Mouse (Mus musculus) liver, embryonic 14.5 days (tissue): ENCODE measurements around the gene Awat2. TPM values are rescaled to one million over a fixed set of nuclear protein-coding genes. Genes with fewer than 3 reads are reported as not detected.
"Not testable (repeated sequence)": the region's sequence is repeated elsewhere in the genome, so short reads cannot be mapped to it uniquely, and the experiment has no call there.

Experiments
- ATAC-seq: fragments of 200-750 bp; cut with Nextera tagmentation; 2 replicates; pipeline ENCODE4 v1.8.0; 2017; ENCODE audit warnings: moderate number of reproducible peaks, mild to moderate bottlenecking, moderate library complexity; ENCODE audit not compliant: insufficient read depth
- DNase-seq, 3 experiments: peaks; one replicate each; pipeline ENCODE4 v3.0.0-alpha.2; 2012 to 2013; ENCODE audit warnings: low read depth in 3 of 3, low spot score in 3 of 3
- H3K27ac ChIP-seq: fragments of 300-500 bp; sonication (generic); 2 replicates; pipeline ENCODE4 v1.5.1; 2014; ENCODE audit warnings: moderate library complexity, mild to moderate bottlenecking, control low read depth, inconsistent platforms
- H3K27me3 ChIP-seq: fragments of 300-500 bp; sonication (generic); 2 replicates; pipeline ENCODE4 v1.6.1; 2014; ENCODE audit warnings: mild to moderate bottlenecking, low read length, moderate library complexity; ENCODE audit not compliant: control insufficient read depth, insufficient read depth
- H3K36me3 ChIP-seq: fragments of 300-500 bp; sonication (generic); replicated peaks from 2 replicates; pipeline ENCODE4 v1.6.1; 2014; ENCODE audit warnings: low read depth; ENCODE audit not compliant: control insufficient read depth, insufficient read depth
- H3K4me1 ChIP-seq, 2 experiments: fragments of 200-500 bp in 1 of 2; fragments of 300-500 bp in 1 of 2; sonication (generic) in 1 of 2; replicated peaks; 2 replicates each; pipeline ENCODE4 v1.6.1; 2012 to 2014; ENCODE audit warnings: antibody characterized with exemption in 1 of 2, inconsistent platforms in 1 of 2, low read length in 1 of 2; ENCODE audit not compliant: control insufficient read depth in 2 of 2, insufficient read depth in 2 of 2
- H3K4me2 ChIP-seq: fragments of 300-500 bp; sonication (generic); 2 replicates; pipeline ENCODE4 v1.6.1; 2014; ENCODE audit warnings: low read depth, mild to moderate bottlenecking, control low read depth, moderate library complexity
- H3K4me3 ChIP-seq, 2 experiments: fragments of 200-500 bp in 1 of 2; fragments of 300-500 bp in 1 of 2; sonication (generic) in 1 of 2; 2 replicates each; pipeline ENCODE4 v1.5.1; 2012 to 2014; ENCODE audit warnings: low read depth in 2 of 2, low read length in 2 of 2, mild to moderate bottlenecking in 2 of 2, control low read depth in 1 of 2, inconsistent platforms in 1 of 2, moderate library complexity in 1 of 2; ENCODE audit not compliant: insufficient read depth in 1 of 2
- H3K9ac ChIP-seq: fragments of 300-500 bp; sonication (generic); replicated peaks from 2 replicates; pipeline ENCODE4 v1.6.1; 2014; ENCODE audit warnings: mild to moderate bottlenecking, control low read depth, moderate library complexity
- H3K9me3 ChIP-seq: fragments of 300-500 bp; sonication (generic); 2 replicates; pipeline ENCODE4 v1.6.1; 2016; ENCODE audit warnings: low read length, mixed read lengths; ENCODE audit not compliant: control insufficient read depth
- CTCF ChIP-seq: IDR thresholded peaks from 2 replicates; pipeline ENCODE4 v1.5.1; 2016; ENCODE audit warnings: antibody characterized with exemption, low read depth, control low read depth
- EP300 ChIP-seq: IDR thresholded peaks from 2 replicates; pipeline ENCODE4 v1.6.1; 2016; ENCODE audit warnings: antibody characterized with exemption, low read depth
- WGBS: fragments of 180-500 bp; shearing (Covaris S2); extraction: QIAGEN DNeasy Blood & Tissue Kit; methylation state at CpG from one replicate; pipeline ENCODE4 v1.1.7; 2014; ENCODE audit not compliant: insufficient replicate concordance; 5-methylcytosine and 5-hydroxymethylcytosine counted together
- polyA plus RNA-seq, 2 experiments: library from polyadenylated mRNA; depleted of rRNA in 1 of 2; stranded (reverse) in 1 of 2; unstranded in 1 of 2; fragments of >200 nt; fragmentation: Nextera tagmentation in 1 of 2; extraction: Ambion mirVana in 1 of 2; gene quantifications; 2 replicates each; pipeline versions ENCODE4 v1.2.1 to v1.2.3; 2012 to 2014

The Awat2 gene
- polyA plus RNA-seq (2012; rRNA removed) = 0.18 and 0.26 TPM in 2 replicates
- polyA plus RNA-seq (2014; fragmentation: Nextera tagmentation; extraction: Ambion mirVana) = 0.15 TPM in 2 replicates

DNA sequence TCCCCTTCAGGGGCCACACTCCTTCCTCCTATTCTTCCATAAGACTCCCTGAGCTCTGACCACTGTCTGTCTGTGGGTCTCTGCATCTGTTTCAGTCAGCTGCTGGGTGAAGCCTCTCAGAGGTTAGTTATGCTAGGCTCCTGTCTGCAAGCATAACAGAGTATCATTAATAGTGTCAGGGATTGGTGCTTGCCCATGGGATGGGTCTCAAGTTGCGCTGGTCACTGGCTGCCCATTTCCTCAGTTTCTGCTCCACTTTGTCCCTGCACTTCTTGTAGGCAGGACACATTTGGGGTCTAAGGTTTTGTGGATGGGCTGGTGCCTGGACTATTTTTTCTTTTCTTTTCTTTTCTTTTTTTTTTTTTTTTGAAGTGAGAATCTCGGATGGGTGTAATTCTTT is at the start of gene Awat2:
Gene Awat2, minus strand, starts transcription at position 101 of the 400 bp plus-strand sequence.
- not testable (repeated sequence) for H3K27ac ChIP-seq, H3K4me2 ChIP-seq, H3K9me3 ChIP-seq, ATAC-seq, H3K4me1 ChIP-seq, H3K4me3 ChIP-seq, H3K9ac ChIP-seq, DNase-seq, H3K36me3 ChIP-seq, H3K27me3 ChIP-seq
- WGBS = 76% methylated on average over 2 of the region's 2 CpGs

DNA sequence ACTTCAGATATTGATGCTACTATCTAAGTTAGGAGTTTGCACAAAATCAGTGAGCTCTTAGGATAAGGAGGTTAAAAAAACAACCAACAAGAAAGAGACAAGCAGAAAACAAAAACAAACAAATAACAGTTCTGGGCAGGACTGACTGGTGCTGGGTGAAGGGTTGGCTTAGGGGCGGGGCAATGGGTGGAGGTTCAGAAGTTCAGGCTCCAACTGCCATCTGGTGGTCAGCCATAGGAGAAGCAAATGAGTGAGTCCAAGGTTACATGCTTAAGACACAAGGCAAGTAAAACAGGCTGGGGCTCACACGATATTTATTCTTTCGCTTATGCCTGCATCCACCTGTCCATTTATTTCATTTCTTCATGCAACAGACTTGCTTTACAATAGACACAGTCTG is 37.8 kb upstream of the Awat2 start:
- ATAC-seq (peak; percentile 69; the same call in 1 of the 2 replicates), DNase-seq (peak; percentile 28 to 43 (median 34))
- H3K27ac ChIP-seq = no peak overlapping the region
- H3K4me1 ChIP-seq = peaks cover 0 to 8% of the 10 kb centered on the region in 2 experiments; a peak in 3 of 4 replicates
- no peaks in the 10 kb centered on the region for H3K9me3 ChIP-seq
- TF ChIP-seq EP300 (no peak), CTCF (peak; percentile 72)
- no peak overlapping the region for H3K9ac ChIP-seq
- WGBS = 20% methylated on average over 3 of the region's 3 CpGs
- no peaks in the 10 kb centered on the region for H3K36me3 ChIP-seq
- no peaks in the 10 kb centered on the region for H3K27me3 ChIP-seq
- H3K4me2 ChIP-seq = no peak overlapping the region
- no peak overlapping the region for H3K4me3 ChIP-seq

DNA sequence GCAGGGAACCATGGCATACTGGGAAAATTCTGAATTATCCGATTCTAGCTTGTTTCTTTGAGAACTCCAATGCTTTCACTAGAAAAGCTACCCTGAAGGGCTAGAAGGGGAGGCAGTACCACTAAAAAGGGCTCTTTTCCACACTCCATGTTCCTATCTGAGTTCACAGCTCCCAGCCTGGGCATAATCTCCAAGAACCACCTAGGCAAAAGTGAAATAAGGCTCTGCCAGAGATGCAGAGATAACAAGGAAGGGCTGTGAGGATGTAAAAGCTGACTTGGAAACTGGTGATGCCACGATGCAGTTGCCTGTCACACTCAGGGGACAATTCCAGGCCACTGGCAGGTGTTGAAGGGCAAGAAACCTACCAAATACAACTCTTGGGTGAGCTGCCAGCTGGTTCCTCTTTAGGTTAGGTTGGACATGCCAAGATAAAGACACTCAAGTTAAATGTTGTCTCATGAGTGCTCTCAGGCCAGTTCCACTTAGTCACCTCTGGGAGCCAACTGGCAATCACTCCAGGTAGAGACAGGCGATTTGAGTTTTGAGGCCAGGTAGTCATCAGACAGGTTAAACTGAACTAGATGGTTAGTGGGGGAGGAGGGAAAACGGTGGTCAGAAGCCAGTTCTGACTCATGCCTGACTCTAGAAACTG is 33.2 kb upstream of the Awat2 start:
- peak; percentile 72; the same call in 1 of the 2 replicates for ATAC-seq
- H3K4me2 ChIP-seq = no peak overlapping the region
- peak in 2 of 3 experiments; percentile 4 to 20 for DNase-seq
- no peaks in the 10 kb centered on the region for H3K27me3 ChIP-seq
- H3K4me3 ChIP-seq = no peak overlapping the region
- peaks cover 0 to 13% of the 10 kb centered on the region in 2 experiments; a peak in 3 of 4 replicates for H3K4me1 ChIP-seq
- WGBS = 34% methylated on average over 4 of the region's 4 CpGs
- H3K36me3 ChIP-seq = no peaks in the 10 kb centered on the region
- TF ChIP-seq EP300 = peak; percentile 41; the same call in 1 of the 2 replicates
- no peak for TF ChIP-seq CTCF
- no peak overlapping the region for H3K9ac ChIP-seq
- H3K9me3 ChIP-seq = no peaks in the 10 kb centered on the region
- no peak overlapping the region for H3K27ac ChIP-seq

DNA sequence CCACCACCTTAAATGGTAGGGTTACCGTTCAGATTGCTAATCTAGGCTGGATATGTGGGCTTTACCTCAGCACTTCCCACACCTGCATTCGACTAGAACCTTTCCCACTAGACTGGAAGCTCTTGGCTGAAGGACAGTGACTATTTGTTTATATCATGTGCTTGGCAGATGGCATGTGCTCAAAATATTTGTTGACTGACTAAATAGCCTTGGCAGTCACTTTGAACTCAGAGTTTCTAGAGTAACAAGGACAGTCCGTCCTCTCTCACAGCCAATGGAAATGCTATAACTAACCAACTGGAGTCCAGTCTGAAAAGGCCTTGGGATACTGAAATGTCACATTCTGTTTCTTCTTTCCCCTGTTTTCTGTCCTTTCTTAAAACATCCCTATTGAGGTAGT is 29.0 kb upstream of the Awat2 start:
- 53% methylated on average over 3 of the region's 3 CpGs for WGBS
- H3K9me3 ChIP-seq = no peaks in the 10 kb centered on the region
- no peaks in the 10 kb centered on the region for H3K27me3 ChIP-seq
- peaks cover 0 to 13% of the 10 kb centered on the region in 2 experiments; a peak in 3 of 4 replicates for H3K4me1 ChIP-seq
- H3K4me2 ChIP-seq = no peak overlapping the region
- no peak overlapping the region for H3K9ac ChIP-seq
- H3K27ac ChIP-seq = no peak overlapping the region
- DNase-seq = no peak
- H3K4me3 ChIP-seq = no peak overlapping the region
- no peaks in the 10 kb centered on the region for H3K36me3 ChIP-seq
- ATAC-seq = no peak
- TF ChIP-seq EP300 (no peak), CTCF (no peak)

DNA sequence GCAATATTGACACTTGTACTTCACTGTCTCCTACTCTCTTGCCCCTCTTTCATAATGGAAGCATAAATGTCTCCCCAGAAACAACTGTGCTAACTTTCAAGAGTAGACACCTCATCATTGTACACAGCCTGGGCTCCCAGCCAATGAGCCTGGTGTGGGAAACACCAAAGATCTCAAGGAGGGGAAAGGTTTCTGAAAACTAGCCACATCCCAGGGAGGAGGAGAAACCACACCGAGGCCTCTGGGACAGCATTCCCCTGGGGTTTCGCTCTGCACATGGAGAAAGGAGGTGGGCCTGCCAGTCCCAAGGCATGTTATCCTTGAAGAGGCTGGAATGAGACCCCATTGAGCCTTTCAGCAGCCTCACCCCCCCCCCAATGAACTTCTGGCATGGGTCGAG is 27.6 kb upstream of the Awat2 start:
- H3K27ac ChIP-seq = no peak overlapping the region
- ATAC-seq = no peak
- TF ChIP-seq CTCF (no peak), EP300 (no peak)
- H3K4me1 ChIP-seq = peaks cover 0 to 3% of the 10 kb centered on the region in 2 experiments; a peak in 3 of 4 replicates
- WGBS = 56% methylated on average over 3 of the region's 3 CpGs
- no peaks in the 10 kb centered on the region for H3K27me3 ChIP-seq
- no peak for DNase-seq
- no peaks in the 10 kb centered on the region for H3K9me3 ChIP-seq
- no peaks in the 10 kb centered on the region for H3K36me3 ChIP-seq
- no peak overlapping the region for H3K4me3 ChIP-seq
- H3K9ac ChIP-seq = no peak overlapping the region
- H3K4me2 ChIP-seq = no peak overlapping the region
